Comparison of ENCODE assay signal across 7 mouse cellular contexts in genomic region chr10:81811899-81812298, GRCm38 (mm10). TPM values are rescaled to one million over a fixed set of nuclear protein-coding genes. Genes with fewer than 3 reads are reported as not detected.
DNase-seq lines count a peak whose midpoint lies in the region; ATAC-seq and TF ChIP-seq lines count a peak whose summit lies in the region.
"Not testable (repeated sequence)": the region's sequence is repeated elsewhere in the genome, so short reads cannot be mapped to it uniquely, and the experiment has no call there.

TSS of gene Gm4767 (plus strand) at chr10:81812186.

- H3K27ac ChIP-seq in forebrain, postnatal 0 days (ENCODE audit: low read depth, low read length); kidney, embryonic 15.5 days: not testable (repeated sequence)

- not testable (repeated sequence) for H3K9me3 ChIP-seq in forebrain, postnatal 0 days (ENCODE audit: low read length); kidney, embryonic 15.5 days (replicated peaks)

- peak; percentile 4 for DNase-seq in cerebellum, adult 11-12 months
- peak; percentile 0 for DNase-seq in forebrain, postnatal 0 days
- DNase-seq in heart, postnatal 4 days = peak; percentile 3
- peak; percentile 1 for DNase-seq in left cerebral cortex, postnatal 4 days
- DNase-seq in lung, postnatal 36 days = peak; percentile 1
- DNase-seq in spleen, postnatal 36 days (ENCODE audit: low spot score in 2 of 2) = peak; percentile 1 to 2

- not testable (repeated sequence) for H3K4me3 ChIP-seq in forebrain, postnatal 0 days (ENCODE audit: low read depth, low read length)
- peak within 1 kb of the TSS; percentile 28 for H3K4me3 ChIP-seq in kidney, embryonic 15.5 days (replicated peaks)

- H3K9ac ChIP-seq in forebrain, postnatal 0 days; kidney, embryonic 15.5 days: not testable (repeated sequence)

- H3K4me1 ChIP-seq in forebrain, postnatal 0 days (ENCODE audit: insufficient read depth); kidney, embryonic 15.5 days: not testable (repeated sequence)

- intact Hi-C loops in left cerebral cortex, postnatal 4 days (cut with DNase I) = not testable (repeated sequence)

- not testable (repeated sequence) for H3K27me3 ChIP-seq in forebrain, postnatal 0 days (ENCODE audit: insufficient read depth, low read length); kidney, embryonic 15.5 days

- TF ChIP-seq CTCF in forebrain, postnatal 0 days (IDR thresholded peaks at IDR 0.05; ENCODE audit: low read depth) = not testable (repeated sequence)

- not testable (repeated sequence) for H3K36me3 ChIP-seq in forebrain, postnatal 0 days (ENCODE audit: insufficient read depth); kidney, embryonic 15.5 days

- not testable (repeated sequence) for ATAC-seq in forebrain, postnatal 0 days
- ATAC-seq in kidney, embryonic 15.5 days (replicated peaks; ENCODE audit: low FRiP score) = peak; percentile 56; the same call in 1 of the 2 replicates

- not testable (repeated sequence) for H3K4me2 ChIP-seq in forebrain, postnatal 0 days (ENCODE audit: low read depth)
- peak within 1 kb of the TSS; percentile 45 for H3K4me2 ChIP-seq in kidney, embryonic 15.5 days

- 28% methylated on average over 10 of the region's 20 CpGs for whole genome bisulfite sequencing in forebrain, postnatal 0 days
- WGBS in kidney, embryonic 15.5 days = 23% methylated on average over 14 of the region's 20 CpGs

RNA-seq across cellular contexts. Expression of gene Gm4767, which starts in this region (rescaled TPM):
- total RNA-seq in forebrain, postnatal 0 days (2014; rRNA removed) = 1.9 and 3.5 TPM in 2 replicates
- polyA plus RNA-seq in forebrain, postnatal 0 days (2015; fragmentation: Nextera tagmentation; extraction: Ambion mirVana) = 1.5 and 2.2 TPM in 2 replicates
- total RNA-seq in heart, postnatal 4 days (2021) = 1 to 10 TPM; 1.6 to 2.9 TPM
- 3.7 and 4.2 TPM in 2 replicates for polyA plus RNA-seq in kidney, embryonic 15.5 days (2015; fragmentation: Nextera tagmentation; extraction: Ambion mirVana)
- 1 to 10 TPM; 2.8 to 3.0 TPM for total RNA-seq in left cerebral cortex, postnatal 4 days (2021)
